Comparison of ENCODE assay signal across 8 mouse cellular contexts in the genomic region with DNA sequence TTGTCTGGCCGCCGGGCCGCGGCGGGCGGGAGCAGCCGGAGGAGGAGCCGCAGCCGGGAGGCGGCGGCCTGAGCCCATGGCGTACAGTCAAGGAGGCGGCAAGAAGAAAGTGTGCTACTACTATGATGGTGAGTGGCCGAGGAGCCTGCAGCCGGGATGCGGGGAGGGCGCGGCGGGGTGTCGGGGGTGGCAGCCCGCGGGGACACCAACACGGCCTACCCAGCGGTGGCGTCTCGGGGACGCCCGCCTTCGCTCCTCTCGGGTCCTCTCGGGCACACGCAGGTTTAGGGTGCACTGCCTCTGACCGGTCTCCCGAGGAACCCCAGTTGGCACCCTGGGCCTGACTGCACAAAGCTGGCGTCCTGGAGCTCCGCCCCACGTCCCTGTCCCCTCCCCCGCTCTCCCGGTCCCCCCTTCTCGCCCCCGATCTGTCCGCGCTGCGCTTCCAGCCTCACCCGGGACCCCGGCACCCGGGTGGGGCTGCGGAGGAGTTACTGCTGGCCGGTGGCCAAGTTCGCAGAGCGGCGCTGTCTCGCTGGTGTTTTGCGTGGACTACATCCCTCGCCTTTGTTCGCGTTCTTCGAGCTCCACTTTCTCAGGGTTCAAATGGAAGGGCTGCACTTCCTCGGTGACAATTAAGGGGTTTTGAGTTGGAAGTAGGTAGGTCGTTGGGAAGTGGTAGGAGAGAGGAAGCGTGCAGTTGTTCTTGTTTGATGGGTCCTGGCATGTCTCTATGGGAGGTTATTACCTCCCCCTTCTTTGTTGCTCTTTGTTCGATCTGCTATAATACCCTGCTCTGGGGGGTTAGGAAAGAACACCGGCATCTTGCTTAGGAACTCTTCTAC. TPM values are rescaled to one million over a fixed set of nuclear protein-coding genes. Genes with fewer than 3 reads are reported as not detected.
DNase-seq lines count a peak whose midpoint lies in the region; ATAC-seq and TF ChIP-seq lines count a peak whose summit lies in the region.

No protein-coding gene starts in this region.

- intact Hi-C loops in heart, postnatal 14 days (cut with DNase I): no loop called here

- peak overlapping the region; percentile 89 for H3K27ac ChIP-seq in liver, postnatal 0 days (ENCODE audit: low read depth)
- peak overlapping the region; percentile 100 for H3K27ac ChIP-seq in neural tube, embryonic 13.5 days (replicated peaks)
- peak overlapping the region; percentile 52 for H3K27ac ChIP-seq in thymus, adult 2 months (ENCODE audit: control insufficient read depth, insufficient read depth, low read length)

- peak; percentile 83 for DNase-seq in 3134 (ENCODE audit: extremely low read depth, insufficient read length, low spot score)
- DNase-seq in heart, postnatal 14 days: peak; percentile 70 to 74
- DNase-seq in layer of hippocampus, adult 18-20 months (ENCODE audit: low spot score in 2 of 2): peak; percentile 42 to 71
- peak; percentile 74 for DNase-seq in liver, postnatal 0 days
- DNase-seq in thymus, adult 2 months: peak; percentile 73

- peak overlapping the region; percentile 75 for H3K9ac ChIP-seq in liver, postnatal 0 days (replicated peaks)
- peak overlapping the region; percentile 99 for H3K9ac ChIP-seq in neural tube, embryonic 13.5 days

- no peaks in the 10 kb centered on the region for H3K36me3 ChIP-seq in liver, postnatal 0 days (replicated peaks; ENCODE audit: insufficient read depth, low read length)
- no peaks in the 10 kb centered on the region for H3K36me3 ChIP-seq in neural tube, embryonic 13.5 days
- no peaks in the 10 kb centered on the region for H3K36me3 ChIP-seq in thymus, adult 2 months (ENCODE audit: control insufficient read depth, insufficient read depth, low read length)

- no peak for TF ChIP-seq CTCF in liver, postnatal 0 days (IDR thresholded peaks at IDR 0.05; ENCODE audit: low read depth)
- no peak for TF ChIP-seq CTCF in thymus, adult 2 months (IDR thresholded peaks at IDR 0.05; ENCODE audit: borderline replicate concordance, control insufficient read depth, extremely low read depth, insufficient read depth, low read length, poor library complexity)

- ATAC-seq in activated CD4-positive, CD25-positive, alpha-beta regulatory T cell, adult 4 months: peak; percentile 53
- peak; percentile 50 for ATAC-seq in erythroid progenitor cell, adult 5-6 weeks (replicated peaks; ENCODE audit: low FRiP score, poor library complexity, severe bottlenecking)
- ATAC-seq in liver, postnatal 0 days: peak; percentile 76
- peak; percentile 81 for ATAC-seq in neural tube, embryonic 13.5 days (ENCODE audit: low read depth)

- H3K27me3 ChIP-seq in liver, postnatal 0 days (ENCODE audit: insufficient read depth, low read length): no peaks in the 10 kb centered on the region
- H3K27me3 ChIP-seq in neural tube, embryonic 13.5 days: no peaks in the 10 kb centered on the region
- no peaks in the 10 kb centered on the region for H3K27me3 ChIP-seq in thymus, adult 2 months (ENCODE audit: control insufficient read depth, insufficient read depth, low read length)

- peak overlapping the region; percentile 68 for H3K4me3 ChIP-seq in liver, postnatal 0 days (ENCODE audit: low read depth, low read length)
- peak overlapping the region; percentile 94 for H3K4me3 ChIP-seq in neural tube, embryonic 13.5 days
- peak overlapping the region; percentile 71 for H3K4me3 ChIP-seq in thymus, adult 2 months (ENCODE audit: control insufficient read depth, insufficient read depth, low read length)

- H3K9me3 ChIP-seq in liver, postnatal 0 days (ENCODE audit: low read length): no peaks in the 10 kb centered on the region
- no peaks in the 10 kb centered on the region for H3K9me3 ChIP-seq in neural tube, embryonic 13.5 days

- peaks cover 11% of the 10 kb centered on the region for H3K4me1 ChIP-seq in liver, postnatal 0 days (ENCODE audit: insufficient read depth)
- peaks cover 33% of the 10 kb centered on the region for H3K4me1 ChIP-seq in neural tube, embryonic 13.5 days (replicated peaks)
- H3K4me1 ChIP-seq in thymus, adult 2 months (replicated peaks; ENCODE audit: control insufficient read depth, insufficient read depth, low read length): peaks cover 3% of the 10 kb centered on the region

- TF ChIP-seq EP300 in liver, postnatal 0 days (IDR thresholded peaks at IDR 0.05; ENCODE audit: low read depth): no peak

- under 1% methylated on average over 41 of the region's 63 CpGs for WGBS in liver, postnatal 0 days (ENCODE audit: insufficient replicate concordance)
- WGBS in neural tube, embryonic 13.5 days: under 1% methylated on average over 51 of the region's 63 CpGs
- under 1% methylated on average over 60 of the region's 63 CpGs for WGBS in thymus, adult 2 months

- H3K4me2 ChIP-seq in liver, postnatal 0 days (ENCODE audit: low read depth, low read length): peak overlapping the region; percentile 83
- H3K4me2 ChIP-seq in neural tube, embryonic 13.5 days: peak overlapping the region; percentile 69

- TF ChIP-seq POLR2A in thymus, adult 2 months (IDR thresholded peaks at IDR 0.05; ENCODE audit: control insufficient read depth, extremely low read depth, insufficient read depth, low read length, poor library complexity): no peak

RNA-seq across cellular contexts. Expression of gene Hdac2, which starts 0.6 kb away (rescaled TPM):
- 10 to 100 TPM; 13.4 to 17.7 TPM for polyA plus RNA-seq in activated CD4-positive, CD25-positive, alpha-beta regulatory T cell, adult 4 months (2017; shearing (Covaris generic))
- 56.2 and 72.5 TPM in 2 replicates for total RNA-seq in erythroid progenitor cell, adult 5-6 weeks (2015; ENCODE audit: low replicate concordance)
- 39.9 and 43.3 TPM in 2 replicates for total RNA-seq in erythroid progenitor cell, adult 5-6 weeks (2017; ENCODE audit: low replicate concordance)
- total RNA-seq in heart, postnatal 14 days (2021): 10 to 100 TPM; 59.9 to 65.8 TPM
- 10 to 100 TPM; 81.8 to 86.6 TPM for total RNA-seq in layer of hippocampus, adult 18-20 months (2021)
- polyA plus RNA-seq in liver, postnatal 0 days (2015; fragmentation: Nextera tagmentation; extraction: Ambion mirVana): 31.2 and 33.4 TPM in 2 replicates
- 478 and 505 TPM in 2 replicates for polyA plus RNA-seq in neural tube, embryonic 13.5 days (2015; fragmentation: Nextera tagmentation; extraction: Ambion mirVana)
- polyA plus RNA-seq in thymus, adult 2 months (2012; rRNA removed): 23.0 and 30.6 TPM in 2 replicates

Comparison
In these comparisons a context has a peak if more than half of its experiments do, and no peak if none do; other contexts are left out.
1. Peak in every context shown above with its lines: DNase-seq, ATAC-seq, H3K4me3 ChIP-seq and H3K27ac ChIP-seq.
2. RNA of gene Hdac2, which starts 0.6 kb away (polyA plus RNA-seq): 478 to 505 TPM in neural tube, embryonic 13.5 days; 31.2 to 33.4 TPM in liver, postnatal 0 days, 23.0 to 30.6 TPM in thymus, adult 2 months and 13.4 to 17.7 TPM in activated CD4-positive, CD25-positive, alpha-beta regulatory T cell, adult 4 months; every median in the first group is over 10 times any median in the second.